Mouse (Mus musculus): Measurements from ENCODE around the gene BC107364. TPM values are rescaled to one million over a fixed set of nuclear protein-coding genes. Genes with fewer than 3 reads are reported as not detected.
"Not testable (repeated sequence)": the region's sequence is repeated elsewhere in the genome, so short reads cannot be mapped to it uniquely, and the experiment has no call there.

BC107364 gene
- polyA plus RNA-seq, 1 experiment from 2014 or later: not detected

DNA sequence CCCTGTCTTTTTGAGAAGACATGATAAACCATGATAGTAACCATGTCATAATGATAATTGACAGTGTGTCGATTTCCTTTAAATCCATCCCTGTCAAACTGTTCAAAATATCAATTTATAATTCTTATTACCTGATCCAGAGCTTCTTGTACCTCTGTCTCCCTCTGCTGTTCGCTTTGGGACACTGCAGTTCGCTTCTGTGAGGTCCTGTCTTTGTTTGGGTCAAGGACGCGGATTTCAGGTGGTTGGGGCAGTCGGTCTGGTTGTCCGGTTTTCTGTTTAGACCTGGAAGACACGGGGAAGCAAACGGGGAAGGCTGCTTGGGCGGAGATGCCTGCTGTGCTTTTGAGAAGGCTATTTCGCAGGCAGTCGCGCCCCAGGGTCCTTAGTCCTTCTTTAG lies 11.5 kb downstream of the BC107364 start:
- H3K9ac ChIP-seq (replicated peaks; ENCODE audit: low read depth, low read length): peak overlapping the region; percentile 55
- H3K4me2 ChIP-seq (ENCODE audit: low read length): peak overlapping the region; percentile 77
- under 1% methylated on average over 13 of the region's 13 CpGs for WGBS
- no peak for ATAC-seq
- no peaks in the 10 kb centered on the region for H3K9me3 ChIP-seq (ENCODE audit: control insufficient read depth, low read length)
- no peaks in the 10 kb centered on the region for H3K36me3 ChIP-seq (ENCODE audit: control insufficient read depth, insufficient read depth)
- peaks cover 71% of the 10 kb centered on the region for H3K27me3 ChIP-seq (replicated peaks; ENCODE audit: control insufficient read depth, insufficient read depth, low read length)
- H3K4me3 ChIP-seq (replicated peaks; ENCODE audit: low read length): peak overlapping the region; percentile 42
- peaks cover 9% of the 10 kb centered on the region for H3K4me1 ChIP-seq (replicated peaks; ENCODE audit: control insufficient read depth, insufficient read depth, low read length)
- no peak overlapping the region for H3K27ac ChIP-seq (ENCODE audit: low read length)

DNA sequence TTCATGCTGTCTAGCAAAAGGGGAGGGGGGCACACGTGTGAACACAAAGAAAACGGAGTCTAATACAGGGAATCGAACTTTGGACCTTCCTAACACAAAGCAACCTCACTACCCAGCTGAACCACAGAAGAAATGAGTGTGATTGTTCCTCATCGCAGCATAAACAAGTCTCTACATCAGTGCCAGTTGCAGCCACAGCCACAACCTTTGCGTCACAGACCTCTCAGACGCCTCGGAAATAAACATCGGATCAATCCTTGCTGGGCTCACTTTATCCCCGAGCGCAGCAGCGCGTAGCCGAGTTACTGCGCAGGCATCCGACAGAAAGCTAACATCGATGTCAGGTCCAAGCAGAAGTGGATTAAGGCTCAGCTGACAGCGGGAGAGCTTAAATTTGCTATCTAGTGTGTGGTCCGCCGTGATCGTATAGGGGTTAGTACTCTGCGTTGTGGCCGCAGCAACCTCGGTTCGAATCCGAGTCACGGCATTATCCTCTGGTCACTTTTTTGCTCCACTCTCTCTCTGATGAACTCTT lies 16.5 kb downstream of the BC107364 start:
- H3K4me1 ChIP-seq (replicated peaks; ENCODE audit: control insufficient read depth, insufficient read depth, low read length): peaks cover 6% of the 10 kb centered on the region
- H3K9ac ChIP-seq (replicated peaks; ENCODE audit: low read depth, low read length): no peak overlapping the region
- peak; percentile 49; the same call in 1 of the 2 replicates for ATAC-seq
- WGBS: under 1% methylated on average over 26 of the region's 26 CpGs
- H3K9me3 ChIP-seq (ENCODE audit: control insufficient read depth, low read length): peaks cover 2% of the 10 kb centered on the region; the same call in 1 of the 2 replicates
- H3K4me3 ChIP-seq (replicated peaks; ENCODE audit: low read length): peak overlapping the region; percentile 28
- peak overlapping the region; percentile 20; the same call in 1 of the 2 replicates for H3K4me2 ChIP-seq (ENCODE audit: low read length)
- H3K36me3 ChIP-seq (ENCODE audit: control insufficient read depth, insufficient read depth): no peaks in the 10 kb centered on the region
- H3K27me3 ChIP-seq (replicated peaks; ENCODE audit: control insufficient read depth, insufficient read depth, low read length): peaks cover 55% of the 10 kb centered on the region
- no peak overlapping the region for H3K27ac ChIP-seq (ENCODE audit: low read length)

DNA sequence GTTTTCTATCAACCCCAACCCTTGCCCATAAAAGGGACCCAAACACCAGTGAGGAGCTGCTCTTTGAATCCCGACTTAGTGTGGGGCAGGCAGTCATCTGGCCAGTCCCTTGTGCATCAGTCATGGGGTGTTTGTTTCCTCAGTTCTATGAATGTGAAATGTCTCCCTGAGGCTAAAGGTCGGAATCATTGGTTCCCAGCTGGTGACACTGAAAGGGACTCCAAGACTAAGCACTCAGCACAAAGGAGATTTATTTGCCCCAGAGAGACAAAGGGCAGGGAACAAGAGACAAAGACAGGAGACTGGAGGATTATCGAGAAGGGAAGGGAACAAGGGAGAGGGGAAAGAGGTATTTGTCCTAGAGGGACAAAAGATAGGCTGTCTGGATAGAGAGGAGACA lies 19.9 kb downstream of the BC107364 start:
- 3% methylated on average over 3 of the region's 3 CpGs for WGBS
- H3K4me3 ChIP-seq (replicated peaks; ENCODE audit: low read length): no peak overlapping the region
- no peak overlapping the region for H3K4me2 ChIP-seq (ENCODE audit: low read length)
- H3K4me1 ChIP-seq (replicated peaks; ENCODE audit: control insufficient read depth, insufficient read depth, low read length): peaks cover 5% of the 10 kb centered on the region; the same call in 1 of the 2 replicates
- no peak for ATAC-seq
- H3K36me3 ChIP-seq (ENCODE audit: control insufficient read depth, insufficient read depth): no peaks in the 10 kb centered on the region
- peaks cover 2% of the 10 kb centered on the region; the same call in 1 of the 2 replicates for H3K9me3 ChIP-seq (ENCODE audit: control insufficient read depth, low read length)
- H3K27me3 ChIP-seq (replicated peaks; ENCODE audit: control insufficient read depth, insufficient read depth, low read length): peaks cover 39% of the 10 kb centered on the region
- no peak overlapping the region for H3K27ac ChIP-seq (ENCODE audit: low read length)
- no peak overlapping the region for H3K9ac ChIP-seq (replicated peaks; ENCODE audit: low read depth, low read length)

DNA sequence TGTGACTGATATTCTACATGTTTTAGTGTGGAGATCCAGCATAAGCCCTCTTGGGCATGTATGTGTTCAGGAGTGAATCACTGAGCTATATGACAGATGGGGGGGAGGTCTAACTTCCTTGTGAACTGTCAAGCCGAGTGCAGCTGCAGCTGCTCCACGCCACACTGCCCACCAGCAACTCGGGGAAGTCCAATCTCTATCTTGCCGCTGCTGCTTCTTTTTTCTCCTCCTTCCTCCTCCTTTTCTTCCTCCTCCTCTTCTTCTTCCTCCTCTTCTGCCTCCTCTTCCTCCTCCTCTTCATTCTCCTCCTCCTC lies 22.3 kb downstream of the BC107364 start:
- H3K36me3 ChIP-seq (ENCODE audit: control insufficient read depth, insufficient read depth): no peaks in the 10 kb centered on the region
- no peak overlapping the region for H3K27ac ChIP-seq (ENCODE audit: low read length)
- 80% methylated on average over 4 of the region's 4 CpGs for WGBS
- no peak for ATAC-seq
- no peak overlapping the region for H3K4me2 ChIP-seq (ENCODE audit: low read length)
- peaks cover 2% of the 10 kb centered on the region; the same call in 1 of the 2 replicates for H3K9me3 ChIP-seq (ENCODE audit: control insufficient read depth, low read length)
- H3K27me3 ChIP-seq (replicated peaks; ENCODE audit: control insufficient read depth, insufficient read depth, low read length): peaks cover 16% of the 10 kb centered on the region
- H3K4me3 ChIP-seq (replicated peaks; ENCODE audit: low read length): no peak overlapping the region
- H3K9ac ChIP-seq (replicated peaks; ENCODE audit: low read depth, low read length): no peak overlapping the region
- no peaks in the 10 kb centered on the region for H3K4me1 ChIP-seq (replicated peaks; ENCODE audit: control insufficient read depth, insufficient read depth, low read length)

- Histone ChIP-seq H3K9ac (replicated peaks; ENCODE audit: low read depth, low read length) (no peak overlapping the region), H3K9me3 (ENCODE audit: control insufficient read depth, low read length) (no peaks in the 10 kb centered on the region), H3K4me3 (replicated peaks; ENCODE audit: low read length) (no peak overlapping the region), H3K27ac (ENCODE audit: low read length) (no peak overlapping the region), H3K4me2 (ENCODE audit: low read length) (no peak overlapping the region), H3K36me3 (ENCODE audit: control insufficient read depth, insufficient read depth) (no peaks in the 10 kb centered on the region), H3K27me3 (replicated peaks; ENCODE audit: control insufficient read depth, insufficient read depth, low read length) (peaks cover 12% of the 10 kb centered on the region), H3K4me1 (replicated peaks; ENCODE audit: control insufficient read depth, insufficient read depth, low read length) (no peaks in the 10 kb centered on the region)
- ATAC-seq: no peak
- WGBS: 86% methylated on average over 13 of the region's 13 CpGs
These were observed 22.9 kb downstream of the BC107364 start for GRCm38 (mm10) chr3:96428941-96429818.

GRCm38 (mm10) chr3:96427761-96428462 lies 24.2 kb downstream of the BC107364 start:
- WGBS: 10% methylated on average over 16 of the region's 16 CpGs
- Histone ChIP-seq H3K9ac (replicated peaks; ENCODE audit: low read depth, low read length) (no peak overlapping the region), H3K36me3 (ENCODE audit: control insufficient read depth, insufficient read depth) (no peaks in the 10 kb centered on the region), H3K27me3 (replicated peaks; ENCODE audit: control insufficient read depth, insufficient read depth, low read length) (peaks cover 9% of the 10 kb centered on the region), H3K27ac (ENCODE audit: low read length) (no peak overlapping the region), H3K4me2 (ENCODE audit: low read length) (no peak overlapping the region), H3K4me3 (replicated peaks; ENCODE audit: low read length) (no peak overlapping the region), H3K4me1 (replicated peaks; ENCODE audit: control insufficient read depth, insufficient read depth, low read length) (no peaks in the 10 kb centered on the region), H3K9me3 (ENCODE audit: control insufficient read depth, low read length) (no peaks in the 10 kb centered on the region)
- no peak for ATAC-seq

DNA sequence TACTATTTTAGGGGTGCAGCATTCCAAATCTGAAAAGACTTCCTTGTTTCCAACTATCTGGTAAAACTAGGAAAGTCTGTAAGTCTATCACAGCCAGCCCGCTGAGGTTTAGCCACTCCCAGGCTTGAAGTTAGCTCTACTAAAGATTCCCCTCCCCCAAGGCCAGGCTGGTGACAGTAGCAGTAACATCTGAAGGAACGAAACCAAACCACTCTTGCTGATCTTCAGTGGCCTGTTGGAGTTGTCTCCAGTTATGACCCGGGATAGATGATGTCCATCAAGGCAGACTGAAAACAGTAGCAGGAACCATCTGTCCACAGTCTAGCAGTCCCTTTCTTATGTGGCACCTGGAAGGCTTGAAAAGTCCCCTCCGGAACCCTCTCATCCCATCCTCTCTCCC lies 24.8 kb downstream of the BC107364 start:
- H3K9ac ChIP-seq (replicated peaks; ENCODE audit: low read depth, low read length): no peak overlapping the region
- no peak for ATAC-seq
- peaks cover 6% of the 10 kb centered on the region for H3K27me3 ChIP-seq (replicated peaks; ENCODE audit: control insufficient read depth, insufficient read depth, low read length)
- H3K36me3 ChIP-seq (ENCODE audit: control insufficient read depth, insufficient read depth): no peaks in the 10 kb centered on the region
- no peaks in the 10 kb centered on the region for H3K4me1 ChIP-seq (replicated peaks; ENCODE audit: control insufficient read depth, insufficient read depth, low read length)
- WGBS: 14% methylated on average over 4 of the region's 4 CpGs
- no peak overlapping the region for H3K27ac ChIP-seq (ENCODE audit: low read length)
- H3K4me3 ChIP-seq (replicated peaks; ENCODE audit: low read length): no peak overlapping the region
- no peak overlapping the region for H3K4me2 ChIP-seq (ENCODE audit: low read length)
- H3K9me3 ChIP-seq (ENCODE audit: control insufficient read depth, low read length): no peaks in the 10 kb centered on the region

DNA sequence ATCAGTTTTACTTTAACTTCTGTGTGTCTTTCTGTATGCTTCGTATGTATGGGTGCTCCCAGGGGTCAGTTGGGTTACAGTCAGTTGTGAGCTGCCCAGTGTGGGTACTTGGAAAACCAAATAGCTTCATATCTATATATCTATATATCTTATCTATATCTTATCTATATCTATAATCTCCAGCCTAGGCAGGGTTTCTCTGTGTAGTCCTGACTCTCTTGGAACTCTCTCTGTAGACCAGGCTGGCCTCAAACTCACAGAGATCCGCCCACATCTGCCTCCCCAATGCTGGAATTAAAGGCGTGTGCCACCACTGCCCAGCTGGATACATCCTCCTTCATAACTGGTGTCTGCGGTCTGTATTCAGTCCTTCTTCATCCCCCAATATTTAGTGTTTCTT lies 25.8 kb downstream of the BC107364 start:
- WGBS: 79% methylated on average over 4 of the region's 4 CpGs
- Histone ChIP-seq H3K9me3 (ENCODE audit: control insufficient read depth, low read length) (no peaks in the 10 kb centered on the region), H3K9ac (replicated peaks; ENCODE audit: low read depth, low read length) (no peak overlapping the region), H3K4me2 (ENCODE audit: low read length) (no peak overlapping the region), H3K4me1 (replicated peaks; ENCODE audit: control insufficient read depth, insufficient read depth, low read length) (no peaks in the 10 kb centered on the region), H3K36me3 (ENCODE audit: control insufficient read depth, insufficient read depth) (no peaks in the 10 kb centered on the region), H3K4me3 (replicated peaks; ENCODE audit: low read length) (no peak overlapping the region), H3K27ac (ENCODE audit: low read length) (no peak overlapping the region), H3K27me3 (replicated peaks; ENCODE audit: control insufficient read depth, insufficient read depth, low read length) (peaks cover 6% of the 10 kb centered on the region)
- ATAC-seq: no peak

- not testable (repeated sequence) for H3K9ac ChIP-seq (replicated peaks; ENCODE audit: low read depth, low read length); H3K4me1 ChIP-seq (replicated peaks; ENCODE audit: control insufficient read depth, insufficient read depth, low read length); H3K27ac ChIP-seq (ENCODE audit: low read length); H3K4me3 ChIP-seq (replicated peaks; ENCODE audit: low read length); H3K4me2 ChIP-seq (ENCODE audit: low read length); H3K36me3 ChIP-seq (ENCODE audit: control insufficient read depth, insufficient read depth); H3K27me3 ChIP-seq (replicated peaks; ENCODE audit: control insufficient read depth, insufficient read depth, low read length); H3K9me3 ChIP-seq (ENCODE audit: control insufficient read depth, low read length)
- ATAC-seq: peak; percentile 55; the same call in 1 of the 2 replicates
- WGBS: 6% methylated on average over 4 of the region's 4 CpGs
These were observed 27.7 kb downstream of the BC107364 start for GRCm38 (mm10) chr3:96424447-96424846.

Data from forebrain, embryonic 16.5 days (tissue).